Mouse (Mus musculus): Measurements from ENCODE around the gene Ddx5. TPM values are rescaled to one million over a fixed set of nuclear protein-coding genes. Genes with fewer than 3 reads are reported as not detected.

Gene Ddx5
- polyA plus RNA-seq, 1 experiment from 2014 or later, result 429 TPM

- DNase-seq, result peak; percentile 74
- no peaks in the 10 kb centered on the region for H3K9me3 ChIP-seq (ENCODE audit: low read depth, low read length)
- no peak for TF ChIP-seq CTCF (IDR thresholded peaks at IDR 0.05; ENCODE audit: low read depth)
- 0 out of 2 replicates have a peak overlapping the region, but pooled peaks have one; percentile 39 for H3K27ac ChIP-seq (ENCODE audit: low read depth)
- H3K27me3 ChIP-seq (ENCODE audit: insufficient read depth, low read length), result no peaks in the 10 kb centered on the region
- no peak overlapping the region for H3K4me2 ChIP-seq
- no peak overlapping the region for H3K4me3 ChIP-seq (ENCODE audit: low read depth, low read length)
- peaks cover 87% of the 10 kb centered on the region for H3K36me3 ChIP-seq (ENCODE audit: insufficient read depth)
- WGBS, result 36% methylated on average over 4 of the region's 4 CpGs
- H3K4me1 ChIP-seq (ENCODE audit: insufficient read depth), result peaks cover 3% of the 10 kb centered on the region; the same call in 1 of the 2 replicates
- no peak overlapping the region for H3K9ac ChIP-seq
- peak; percentile 36 for ATAC-seq (ENCODE audit: insufficient read depth)
Observed at GRCm38 (mm10) chr11:106820972-106821371, 32.0 kb upstream of the Ddx5 start.

- 84% methylated on average over 6 of the region's 6 CpGs for WGBS
- H3K4me2 ChIP-seq, result no peak overlapping the region
- TF ChIP-seq CTCF (IDR thresholded peaks at IDR 0.05; ENCODE audit: low read depth), result no peak
- H3K27me3 ChIP-seq (ENCODE audit: insufficient read depth, low read length), result no peaks in the 10 kb centered on the region
- DNase-seq (no peak), ATAC-seq (ENCODE audit: insufficient read depth) (no peak)
- no peak overlapping the region for H3K9ac ChIP-seq
- no peaks in the 10 kb centered on the region for H3K9me3 ChIP-seq (ENCODE audit: low read depth, low read length)
- H3K4me3 ChIP-seq (ENCODE audit: low read depth, low read length), result no peak overlapping the region
- H3K27ac ChIP-seq (ENCODE audit: low read depth), result no peak overlapping the region
- peaks cover 3% of the 10 kb centered on the region; the same call in 1 of the 2 replicates for H3K4me1 ChIP-seq (ENCODE audit: insufficient read depth)
- H3K36me3 ChIP-seq (ENCODE audit: insufficient read depth), result peaks cover 90% of the 10 kb centered on the region
Observed at GRCm38 (mm10) chr11:106820252-106820651, 31.3 kb upstream of the Ddx5 start.

- Histone ChIP-seq H3K4me3 (ENCODE audit: low read depth, low read length) (no peak overlapping the region), H3K9ac (no peak overlapping the region), H3K9me3 (ENCODE audit: low read depth, low read length) (no peaks in the 10 kb centered on the region), H3K4me2 (no peak overlapping the region), H3K4me1 (ENCODE audit: insufficient read depth) (peaks cover 3% of the 10 kb centered on the region; the same call in 1 of the 2 replicates), H3K27me3 (ENCODE audit: insufficient read depth, low read length) (no peaks in the 10 kb centered on the region), H3K36me3 (ENCODE audit: insufficient read depth) (peaks cover 90% of the 10 kb centered on the region), H3K27ac (ENCODE audit: low read depth) (no peak overlapping the region)
- ATAC-seq (ENCODE audit: insufficient read depth) (no peak), DNase-seq (no peak)
- 87% methylated on average over 9 of the region's 9 CpGs for WGBS
- no peak for TF ChIP-seq CTCF (IDR thresholded peaks at IDR 0.05; ENCODE audit: low read depth)
Observed at GRCm38 (mm10) chr11:106819595-106819994, 30.6 kb upstream of the Ddx5 start.

- TF ChIP-seq CTCF (IDR thresholded peaks at IDR 0.05; ENCODE audit: low read depth), result no peak
- Histone ChIP-seq H3K9me3 (ENCODE audit: low read depth, low read length) (no peaks in the 10 kb centered on the region), H3K27ac (ENCODE audit: low read depth) (no peak overlapping the region; the same call in 1 of the 2 replicates), H3K4me2 (no peak overlapping the region), H3K36me3 (ENCODE audit: insufficient read depth) (peaks cover 93% of the 10 kb centered on the region), H3K9ac (no peak overlapping the region), H3K27me3 (ENCODE audit: insufficient read depth, low read length) (no peaks in the 10 kb centered on the region), H3K4me3 (ENCODE audit: low read depth, low read length) (no peak overlapping the region), H3K4me1 (ENCODE audit: insufficient read depth) (peaks cover 3% of the 10 kb centered on the region; the same call in 1 of the 2 replicates)
- peak; percentile 74 for DNase-seq
- 29% methylated on average over 9 of the region's 9 CpGs for WGBS
- 0 out of 2 replicates have a peak, but pooled peaks have one; percentile 40 for ATAC-seq (ENCODE audit: insufficient read depth)
Observed at GRCm38 (mm10) chr11:106818341-106818740, 29.4 kb upstream of the Ddx5 start.

- no peak overlapping the region for H3K4me3 ChIP-seq (ENCODE audit: low read depth, low read length)
- no peak overlapping the region for H3K9ac ChIP-seq
- 78% methylated on average over 6 of the region's 6 CpGs for WGBS
- H3K9me3 ChIP-seq (ENCODE audit: low read depth, low read length), result no peaks in the 10 kb centered on the region
- H3K27me3 ChIP-seq (ENCODE audit: insufficient read depth, low read length), result no peaks in the 10 kb centered on the region
- DNase-seq (no peak), ATAC-seq (ENCODE audit: insufficient read depth) (no peak)
- peaks cover 93% of the 10 kb centered on the region for H3K36me3 ChIP-seq (ENCODE audit: insufficient read depth)
- H3K27ac ChIP-seq (ENCODE audit: low read depth), result no peak overlapping the region
- H3K4me2 ChIP-seq, result no peak overlapping the region
- peaks cover 3% of the 10 kb centered on the region; the same call in 1 of the 2 replicates for H3K4me1 ChIP-seq (ENCODE audit: insufficient read depth)
- TF ChIP-seq CTCF (IDR thresholded peaks at IDR 0.05; ENCODE audit: low read depth), result no peak
Observed at GRCm38 (mm10) chr11:106817808-106818207, 28.8 kb upstream of the Ddx5 start.

- peaks cover 93% of the 10 kb centered on the region for H3K36me3 ChIP-seq (ENCODE audit: insufficient read depth)
- no peak for ATAC-seq (ENCODE audit: insufficient read depth)
Observed at GRCm38 (mm10) chr11:106817156-106817555, 28.2 kb upstream of the Ddx5 start.

GRCm38 (mm10) chr11:106816316-106816715 lies 27.3 kb upstream of the Ddx5 start:
- Histone ChIP-seq H3K4me1 (ENCODE audit: insufficient read depth) (peaks cover 1% of the 10 kb centered on the region; the same call in 1 of the 2 replicates), H3K9me3 (ENCODE audit: low read depth, low read length) (no peaks in the 10 kb centered on the region), H3K27me3 (ENCODE audit: insufficient read depth, low read length) (no peaks in the 10 kb centered on the region), H3K4me2 (no peak overlapping the region), H3K9ac (no peak overlapping the region), H3K27ac (ENCODE audit: low read depth) (peak overlapping the region; percentile 15; the same call in 1 of the 2 replicates), H3K4me3 (ENCODE audit: low read depth, low read length) (no peak overlapping the region), H3K36me3 (ENCODE audit: insufficient read depth) (peaks cover 97% of the 10 kb centered on the region)
- no peak for TF ChIP-seq CTCF (IDR thresholded peaks at IDR 0.05; ENCODE audit: low read depth)
- WGBS, result 55% methylated on average over 7 of the region's 7 CpGs
- ATAC-seq (ENCODE audit: insufficient read depth) (peak; percentile 71), DNase-seq (peak; percentile 41)

More at GRCm38 (mm10) chr11:106817156-106817555, 28.2 kb upstream of the Ddx5 start:
- Histone ChIP-seq H3K4me2 (no peak overlapping the region), H3K27ac (ENCODE audit: low read depth) (no peak overlapping the region), H3K9me3 (ENCODE audit: low read depth, low read length) (no peaks in the 10 kb centered on the region), H3K4me3 (ENCODE audit: low read depth, low read length) (no peak overlapping the region), H3K4me1 (ENCODE audit: insufficient read depth) (peaks cover 3% of the 10 kb centered on the region; the same call in 1 of the 2 replicates), H3K27me3 (ENCODE audit: insufficient read depth, low read length) (no peaks in the 10 kb centered on the region), H3K9ac (no peak overlapping the region)
- no peak for DNase-seq
- WGBS, result 88% methylated on average over 3 of the region's 3 CpGs
- TF ChIP-seq CTCF (IDR thresholded peaks at IDR 0.05; ENCODE audit: low read depth), result no peak

Data from lung, embryonic 14.5 days (tissue).